Mouse (Mus musculus): ENCODE measurements around the gene Sipa1l1.

Sipa1l1 gene

DNA sequence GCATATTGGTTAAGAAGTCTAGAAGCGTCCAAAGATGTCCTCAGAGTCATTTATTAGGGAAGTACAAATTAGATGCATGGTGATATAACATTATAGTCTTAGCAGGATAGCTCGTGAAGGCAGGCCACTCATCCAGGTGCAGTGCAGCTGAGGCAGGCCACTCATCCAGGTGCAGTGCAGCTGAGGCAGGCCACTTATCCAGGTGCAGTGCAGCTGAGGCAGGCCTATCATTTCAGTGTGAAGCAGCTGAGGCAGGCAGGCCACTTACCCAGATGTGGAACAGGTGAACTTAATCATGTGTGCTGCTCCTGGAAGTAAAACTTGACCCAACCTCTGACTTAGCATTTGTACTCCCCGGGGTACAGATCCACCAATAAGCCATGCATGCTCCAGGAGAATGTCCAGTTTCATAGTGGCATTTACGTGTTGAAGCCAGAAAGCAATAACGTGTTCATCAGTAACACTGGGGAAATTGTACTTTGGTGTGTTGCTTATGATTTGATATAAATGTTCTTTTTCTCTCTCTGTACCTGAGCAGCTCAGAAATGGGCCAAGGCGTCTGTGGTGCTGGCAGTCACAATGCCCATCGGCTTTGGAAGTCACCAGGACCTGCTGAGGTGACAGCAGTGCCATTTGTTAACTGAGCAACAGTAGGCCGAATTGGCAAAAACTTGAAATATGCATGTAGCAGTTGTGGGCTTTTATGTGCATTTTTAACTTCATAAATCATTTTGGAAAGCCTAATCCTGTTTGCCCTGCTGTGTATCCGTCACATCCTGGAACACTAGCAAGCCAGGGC, 129.7 kb downstream of the Sipa1l1 start:
- DNase-seq = peak; percentile 39

DNA sequence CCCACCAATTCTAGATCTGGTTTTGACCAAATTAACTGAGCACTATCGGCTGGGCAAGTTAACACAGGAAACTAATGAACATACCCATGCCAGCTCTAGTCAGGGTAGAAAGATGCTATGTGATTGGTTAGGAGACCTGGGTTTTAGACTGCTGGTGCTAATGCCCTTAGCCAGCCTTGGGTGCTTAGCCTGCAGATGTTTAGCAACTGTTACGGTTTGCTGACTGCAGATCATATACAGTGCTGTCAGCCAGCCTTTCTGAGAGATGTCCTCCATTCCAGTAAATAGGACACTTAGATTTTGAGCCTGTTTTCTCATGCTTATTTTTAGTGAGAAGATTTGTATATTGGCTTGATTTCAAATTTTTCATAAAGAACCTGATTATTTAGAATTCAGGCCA, 135.0 kb downstream of the Sipa1l1 start:
- no peak for DNase-seq

DNA sequence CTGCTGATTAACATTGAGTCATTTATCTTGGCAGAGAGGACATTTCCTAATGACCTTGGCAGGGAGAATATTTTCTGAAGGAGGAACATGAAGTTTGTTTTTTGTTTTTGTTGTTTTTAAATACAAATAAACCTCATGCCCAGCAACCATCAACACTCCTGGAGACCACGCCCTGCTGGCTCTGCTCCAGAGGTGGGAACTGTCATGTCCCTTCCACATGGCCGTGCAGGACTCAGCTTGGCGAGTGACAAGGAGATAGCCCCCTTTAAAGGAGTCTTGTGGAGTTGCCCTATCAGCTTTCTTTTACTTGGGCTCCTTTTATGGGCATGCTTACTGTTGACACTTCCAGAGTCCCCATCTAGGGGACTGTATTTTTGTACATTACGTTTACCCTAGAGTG, 136.9 kb downstream of the Sipa1l1 start:
- no peak for DNase-seq

DNA sequence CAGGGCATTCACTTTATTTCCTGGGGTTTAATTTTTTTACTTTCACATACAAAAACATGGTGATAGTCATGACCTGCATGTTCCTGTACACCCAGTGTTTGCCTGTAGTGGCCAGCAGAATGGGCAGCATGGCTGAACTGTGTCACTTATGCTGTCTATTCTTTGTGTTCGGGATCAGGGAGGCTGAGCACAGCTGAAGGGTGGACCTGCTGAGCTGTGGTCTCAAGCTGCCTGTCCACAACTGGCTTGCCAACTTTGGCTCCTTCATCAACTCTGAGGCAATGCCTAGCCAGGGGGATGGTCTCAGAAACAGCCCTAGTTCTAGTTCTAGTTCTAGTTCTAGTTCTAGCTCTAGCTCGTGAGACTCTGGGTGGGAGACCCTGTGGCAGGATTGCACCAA, 142.5 kb downstream of the Sipa1l1 start:
- no peak for DNase-seq

DNA sequence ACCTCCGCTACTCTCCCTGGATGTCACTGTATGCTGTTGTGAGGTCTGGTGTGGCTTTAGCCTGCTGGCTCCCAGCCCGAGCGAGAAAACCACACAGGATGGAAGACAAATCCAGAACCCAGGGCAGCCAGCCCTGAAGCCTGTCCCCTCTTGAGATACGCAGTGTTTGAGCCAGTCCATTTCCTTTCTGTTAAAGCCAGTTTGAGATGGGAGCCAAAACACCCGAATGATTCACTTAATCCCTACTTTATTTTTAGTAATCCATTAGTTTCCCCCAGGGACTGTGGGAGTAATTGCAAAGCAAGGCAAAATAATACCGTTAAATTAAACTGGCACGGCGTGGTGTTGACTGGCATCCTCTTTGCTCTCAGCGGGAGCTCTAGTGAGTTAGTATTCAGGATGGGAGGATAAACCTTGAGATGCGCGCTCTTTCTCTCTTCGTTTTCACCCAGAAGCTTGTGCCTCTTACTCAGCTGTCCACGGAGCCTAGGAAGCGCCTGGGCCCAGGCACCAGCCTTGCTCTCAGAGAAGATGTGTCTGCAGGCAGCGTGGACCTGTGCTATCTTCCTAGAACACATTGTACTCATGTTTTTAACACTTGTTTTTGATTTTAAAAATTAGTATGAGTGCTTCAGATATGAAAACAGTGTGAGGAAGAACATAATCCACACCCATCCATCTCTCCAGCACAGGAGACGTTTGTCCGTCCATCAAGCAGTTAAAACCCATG, 143.1 kb downstream of the Sipa1l1 start:
- peak; percentile 51 for DNase-seq

DNA sequence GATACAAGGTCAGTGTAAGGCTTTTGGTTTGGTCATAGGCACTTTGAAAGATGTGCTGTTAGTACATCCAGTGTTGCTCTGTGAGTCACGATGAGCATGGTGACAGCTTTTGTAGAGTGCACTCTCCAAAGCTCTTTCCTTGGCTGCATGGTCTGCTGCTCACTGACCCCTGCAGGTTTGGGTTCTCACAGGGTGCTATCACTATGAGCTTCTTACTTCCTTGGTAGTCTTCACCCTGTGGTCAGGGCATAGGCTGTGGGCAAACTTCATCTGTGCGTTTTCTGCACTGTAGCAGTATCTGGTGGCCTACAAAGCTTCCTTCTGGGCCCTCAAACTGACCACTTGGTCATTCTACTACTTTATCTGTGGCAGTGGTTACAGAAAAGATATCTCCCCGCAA, 144.0 kb downstream of the Sipa1l1 start:
- DNase-seq = no peak

DNA sequence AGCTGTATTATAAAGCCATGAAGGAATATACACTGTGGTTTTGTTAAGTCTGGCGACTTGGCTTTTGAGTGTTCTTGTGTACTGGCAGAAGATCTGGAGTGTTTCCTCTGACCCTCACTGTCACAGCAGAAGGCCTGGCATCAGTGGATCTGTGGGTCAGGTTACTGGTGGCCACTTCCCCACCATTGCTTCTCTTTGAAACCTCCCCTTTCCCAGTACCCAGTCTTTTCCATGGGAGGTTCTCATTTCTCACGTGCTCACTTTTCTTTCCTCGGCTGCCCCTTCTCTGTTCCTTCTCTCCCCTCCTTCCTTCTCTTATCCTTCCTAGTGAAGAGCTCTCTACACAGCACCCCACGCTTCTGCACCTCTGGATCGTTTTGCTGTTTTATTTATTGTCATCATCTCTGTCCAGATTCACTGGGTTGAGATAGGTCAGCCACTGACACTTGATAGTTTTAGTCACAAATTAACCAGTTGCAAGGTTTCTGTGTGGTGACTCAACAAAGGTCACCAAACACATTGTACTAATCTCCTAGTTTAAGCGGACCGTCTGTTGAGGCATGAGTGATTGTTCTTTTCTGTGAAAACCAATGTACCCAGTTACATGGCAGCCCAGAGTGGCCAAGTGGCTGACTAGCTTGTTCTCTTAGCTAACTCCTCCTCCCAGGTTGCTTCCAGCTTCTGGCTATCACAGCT, 150.5 kb downstream of the Sipa1l1 start:
- no peak for DNase-seq

DNA sequence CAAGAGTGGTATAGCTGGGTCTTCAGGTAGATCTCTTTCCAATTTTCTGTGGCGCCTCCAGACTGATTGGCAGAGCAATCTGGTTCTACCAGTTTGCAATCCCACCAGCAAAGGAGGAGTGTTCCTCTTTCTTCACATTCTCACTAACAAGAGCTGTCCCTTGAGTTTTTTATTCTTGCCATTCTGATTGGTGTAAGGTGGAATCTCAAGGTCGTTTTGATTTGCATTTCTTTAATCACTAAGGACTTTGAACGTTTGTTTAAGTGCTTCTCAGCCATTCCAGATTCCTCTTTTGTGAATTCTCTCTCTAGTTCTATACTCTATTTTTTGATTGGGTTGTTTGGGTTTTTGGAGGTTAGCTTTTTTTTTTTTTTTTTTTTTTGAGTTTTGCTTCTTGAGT, 151.1 kb downstream of the Sipa1l1 start:
- DNase-seq = no peak

DNA sequence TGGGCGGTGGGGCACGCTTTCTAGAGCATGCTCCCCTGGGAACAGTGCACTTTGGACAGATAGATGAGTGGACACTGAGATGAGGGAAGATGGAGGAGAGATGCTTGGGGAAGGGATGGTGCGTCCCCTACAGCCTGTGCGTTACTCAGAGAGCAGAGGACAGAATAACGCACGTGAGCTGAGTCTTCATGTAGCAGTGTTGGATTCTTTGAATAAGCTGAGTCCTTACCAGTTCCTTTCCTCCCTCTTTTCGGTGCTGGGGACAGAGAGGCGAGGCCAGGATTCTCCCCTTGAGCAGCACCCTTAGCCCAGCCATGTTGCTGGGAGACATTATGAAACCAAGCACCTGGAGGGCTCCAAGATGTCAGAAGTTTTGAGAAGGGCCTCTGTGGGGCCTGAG, 152.3 kb downstream of the Sipa1l1 start:
- DNase-seq = no peak

DNA sequence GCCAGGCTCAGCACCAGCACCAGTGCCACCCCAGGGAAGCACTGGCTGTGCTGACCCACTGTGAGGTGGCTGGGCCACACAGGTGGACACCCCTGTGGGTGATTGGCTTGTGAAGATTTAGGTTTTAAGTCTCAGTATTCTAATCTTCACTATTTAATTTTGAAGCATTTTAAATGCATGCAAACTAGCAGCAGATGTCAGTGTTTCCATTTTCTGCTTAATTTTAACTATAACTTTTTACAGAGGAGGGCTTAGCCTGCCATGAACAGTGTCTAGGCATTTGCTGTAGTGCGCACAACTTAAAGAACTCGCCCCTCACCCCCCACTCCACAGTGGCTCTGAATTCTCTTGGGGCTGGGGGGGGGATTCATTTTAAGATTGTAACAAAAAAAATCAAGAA, 152.7 kb downstream of the Sipa1l1 start:
- DNase-seq = no peak

DNA sequence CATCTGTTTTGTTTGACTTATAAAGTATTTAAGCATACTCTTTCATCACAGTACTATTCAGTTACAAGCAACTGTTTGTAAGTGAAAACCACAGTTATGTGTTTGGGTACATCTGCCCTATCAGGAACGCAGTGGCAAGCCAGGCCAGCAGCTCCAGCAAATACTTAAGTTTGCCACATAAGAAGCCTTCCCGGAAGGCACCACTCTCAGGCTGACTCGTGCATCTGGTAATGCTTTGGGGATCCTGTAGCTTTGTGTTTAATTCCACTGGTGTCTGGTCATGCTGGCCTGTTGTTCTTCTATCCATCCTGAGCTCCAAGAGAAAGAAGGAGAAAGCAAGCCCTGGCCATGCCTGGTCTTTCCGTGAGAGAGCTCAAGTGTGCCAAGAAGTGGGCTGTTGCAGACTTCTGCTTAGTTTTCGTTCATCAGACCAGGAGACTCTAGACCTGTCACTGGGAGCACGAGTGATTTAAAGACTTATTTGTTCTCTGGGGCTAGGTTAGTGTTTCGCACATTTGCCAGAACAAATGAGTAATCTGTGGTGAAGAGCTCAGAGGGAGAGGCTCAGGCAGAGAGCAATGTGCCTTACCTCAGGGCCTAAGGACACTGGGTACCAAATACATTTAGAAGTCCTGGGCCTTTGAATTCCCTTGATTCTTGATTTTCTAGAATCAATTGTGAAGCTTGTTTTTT, 153.8 kb downstream of the Sipa1l1 start:
- DNase-seq = no peak

DNA sequence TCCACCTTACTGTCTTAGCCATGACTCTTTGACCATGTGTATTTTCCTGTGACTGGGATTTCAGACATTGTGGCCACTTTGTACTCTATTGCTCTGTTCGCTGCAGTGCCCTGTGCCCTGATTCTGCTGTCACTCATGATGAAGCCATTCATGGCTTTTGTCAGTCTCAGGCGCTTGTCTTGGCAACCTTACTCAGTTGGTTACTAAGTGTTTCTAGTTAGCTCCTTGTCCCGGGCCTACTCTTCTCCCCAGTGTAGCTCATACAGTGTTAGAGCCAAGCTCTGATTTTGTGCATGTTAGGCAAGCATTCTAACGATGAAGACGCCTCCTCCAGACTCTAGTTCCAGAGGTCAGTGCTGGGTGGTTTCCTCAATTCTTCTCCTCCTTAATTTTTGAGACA, 155.5 kb downstream of the Sipa1l1 start:
- no peak for DNase-seq

DNA sequence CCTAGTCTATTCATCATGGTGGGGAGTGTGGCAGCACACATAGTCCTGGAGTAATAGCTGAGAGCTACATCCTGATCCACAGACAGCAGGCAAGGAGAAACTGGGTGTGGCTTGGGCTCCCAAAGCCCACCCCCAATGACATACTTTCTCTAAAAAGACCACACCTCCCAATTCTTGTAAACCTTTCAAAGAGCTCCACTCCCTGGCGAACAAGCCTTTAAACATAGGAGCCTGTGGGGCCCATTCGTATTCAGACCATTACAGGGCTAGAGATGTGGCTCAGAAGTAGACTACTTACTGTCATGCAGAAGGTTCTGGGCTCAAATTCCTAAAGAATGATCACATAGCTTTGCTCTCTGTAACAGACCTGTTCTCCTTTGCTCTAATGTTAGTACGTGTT, 156.4 kb downstream of the Sipa1l1 start:
- DNase-seq = no peak

DNA sequence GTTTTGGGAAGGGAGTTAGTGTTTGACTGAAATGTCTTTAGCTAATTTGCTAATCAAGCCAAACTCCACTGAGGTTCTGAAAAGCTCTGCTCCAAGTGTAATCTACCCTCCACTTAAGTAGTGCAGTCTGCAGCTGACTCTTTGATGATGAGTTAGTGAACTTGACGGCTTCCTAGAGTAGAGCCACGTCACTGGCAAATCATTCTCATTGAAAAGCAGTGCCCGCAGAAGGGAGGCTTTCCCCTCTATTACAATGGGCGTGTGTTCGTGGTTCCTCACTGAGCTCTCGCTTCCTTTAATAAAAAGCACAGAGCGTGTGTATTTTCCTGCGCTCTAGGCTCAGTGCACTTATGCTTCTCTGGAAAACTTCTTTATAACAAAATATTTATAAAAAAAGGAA, 157.3 kb downstream of the Sipa1l1 start:
- DNase-seq = no peak

DNA sequence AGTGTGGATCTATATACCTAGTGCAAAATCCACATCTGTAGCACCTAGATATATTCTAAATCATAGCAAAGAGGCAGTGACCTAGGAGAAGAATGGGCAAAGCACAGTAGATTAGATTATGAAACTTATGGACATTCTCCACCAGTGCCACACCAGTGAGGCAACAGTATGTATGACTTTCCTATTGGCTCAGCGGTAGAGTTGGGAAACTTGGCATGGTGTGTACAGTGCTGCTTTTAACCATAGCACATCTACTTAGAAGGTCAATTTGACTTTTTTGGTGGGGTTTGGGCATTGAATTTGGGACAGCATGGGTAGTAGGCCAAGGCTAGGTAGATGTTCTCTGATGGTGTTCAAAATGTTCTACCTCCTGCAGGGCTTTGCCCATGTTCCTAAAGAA, 159.0 kb downstream of the Sipa1l1 start:
- no peak for DNase-seq

DNA sequence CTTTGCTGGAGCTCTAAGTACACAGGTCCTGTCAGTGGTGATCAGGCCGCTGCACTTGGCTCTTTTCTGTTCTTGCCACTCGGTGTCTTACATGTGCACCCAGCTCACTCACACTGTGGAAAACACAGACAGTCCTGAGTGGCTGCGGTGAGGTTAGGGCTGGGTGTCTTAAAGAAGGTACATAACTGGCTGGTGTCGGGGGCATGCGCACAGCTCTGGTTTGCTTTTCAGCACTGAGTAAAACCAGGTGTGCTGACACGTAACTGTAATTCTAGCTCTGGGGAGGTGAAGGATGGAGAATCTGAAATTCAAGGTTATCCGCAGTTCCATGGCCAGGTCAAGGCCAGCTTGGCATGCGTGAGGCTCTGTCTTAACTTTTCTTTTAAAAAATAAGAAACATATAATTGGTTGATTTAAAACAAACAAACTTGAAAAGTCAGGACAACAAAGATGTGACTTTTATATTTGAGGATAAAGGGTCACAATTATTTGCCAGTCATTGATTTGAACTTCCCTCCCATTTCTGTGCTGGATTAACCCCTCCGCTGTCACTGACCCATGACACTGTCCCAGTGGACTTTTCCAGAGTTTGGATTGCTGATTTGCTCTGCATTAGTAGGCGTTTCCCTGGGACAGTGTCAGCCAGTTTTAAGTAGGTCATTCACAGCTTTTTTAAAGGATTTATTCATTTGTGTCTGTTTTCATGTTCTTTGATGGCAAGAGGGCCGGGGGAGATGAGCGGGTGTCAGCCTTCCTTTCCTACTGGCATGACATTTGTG, 163.9 kb downstream of the Sipa1l1 start:
- no peak for DNase-seq

DNA sequence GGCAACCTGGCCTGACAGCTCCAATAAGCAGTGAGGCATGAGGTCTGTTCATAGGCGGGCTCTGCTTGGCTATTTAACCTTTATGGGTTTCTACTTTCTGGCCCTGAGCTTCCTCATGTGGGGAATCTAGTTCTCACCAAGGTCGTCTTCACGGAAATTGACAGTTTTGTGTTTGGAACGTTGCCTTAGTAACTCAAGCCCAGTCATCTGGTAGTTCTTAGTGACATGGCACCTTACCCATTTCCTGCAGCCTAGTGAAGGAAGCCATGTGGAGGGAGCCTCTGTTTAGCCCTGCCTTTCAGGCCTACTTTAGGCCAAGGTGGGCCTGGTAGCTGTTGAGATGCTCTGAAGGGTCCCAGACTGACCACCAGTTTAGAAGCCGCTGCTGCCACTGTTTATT, 164.9 kb downstream of the Sipa1l1 start:
- no peak for DNase-seq

DNA sequence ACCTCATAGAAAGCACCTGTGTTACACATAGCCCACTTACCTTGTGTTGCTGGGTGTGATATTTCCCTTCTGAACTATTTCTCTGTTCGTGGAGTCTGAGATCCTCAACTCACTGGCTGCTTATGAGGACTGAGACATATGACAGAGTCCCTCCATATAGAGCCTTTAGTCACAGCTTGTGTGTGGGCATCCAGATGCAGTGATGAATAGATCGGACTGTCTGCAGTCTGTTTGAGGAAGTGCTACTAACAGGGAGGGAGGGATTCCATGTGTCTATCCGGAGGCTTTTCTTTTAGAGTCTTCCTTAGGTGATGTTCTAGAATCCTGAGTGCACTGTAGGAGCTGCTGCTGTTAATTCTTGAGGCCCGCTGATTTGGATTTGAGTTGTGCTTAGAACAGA, 165.4 kb downstream of the Sipa1l1 start:
- no peak for DNase-seq

DNA sequence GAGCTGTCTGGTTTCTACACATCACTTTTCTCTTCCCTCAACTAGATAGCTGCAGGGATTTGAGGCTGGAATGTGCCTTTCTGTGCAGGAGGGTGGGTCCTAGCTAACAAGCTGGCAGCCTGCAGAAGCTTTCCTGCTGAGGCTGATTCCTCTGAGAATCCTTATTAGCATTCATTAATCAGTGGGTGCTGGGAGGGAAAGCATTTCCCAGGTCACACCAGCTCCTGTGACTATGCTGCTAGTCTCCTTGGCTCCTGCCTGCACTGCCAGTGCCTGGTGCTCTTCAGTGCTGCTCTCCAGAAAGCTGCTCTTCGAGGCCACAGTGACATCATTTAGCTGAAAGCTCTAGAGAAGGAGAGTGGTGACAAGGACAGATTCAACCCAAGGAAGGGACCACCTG, 166.0 kb downstream of the Sipa1l1 start:
- no peak for DNase-seq

DNA sequence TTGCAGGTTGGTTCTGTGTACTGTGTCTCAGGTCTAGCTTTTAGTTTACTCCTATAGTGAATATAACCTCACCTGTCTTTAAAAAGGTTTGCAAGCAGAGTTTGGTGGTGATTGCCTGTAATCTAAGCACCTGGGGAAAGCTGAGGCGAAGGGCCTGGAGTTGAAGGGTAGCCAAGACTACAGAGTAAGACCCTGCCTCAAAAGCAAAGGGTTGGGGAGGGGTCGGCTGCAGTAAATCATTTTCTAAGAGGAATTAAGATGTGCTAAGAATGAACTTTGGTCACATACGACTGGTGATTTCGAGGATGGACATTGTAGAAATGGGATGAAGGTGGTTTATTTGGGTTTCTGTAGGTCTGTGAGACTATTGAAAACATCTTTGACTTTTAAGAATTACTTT, 169.4 kb downstream of the Sipa1l1 start:
- DNase-seq = no peak

DNA sequence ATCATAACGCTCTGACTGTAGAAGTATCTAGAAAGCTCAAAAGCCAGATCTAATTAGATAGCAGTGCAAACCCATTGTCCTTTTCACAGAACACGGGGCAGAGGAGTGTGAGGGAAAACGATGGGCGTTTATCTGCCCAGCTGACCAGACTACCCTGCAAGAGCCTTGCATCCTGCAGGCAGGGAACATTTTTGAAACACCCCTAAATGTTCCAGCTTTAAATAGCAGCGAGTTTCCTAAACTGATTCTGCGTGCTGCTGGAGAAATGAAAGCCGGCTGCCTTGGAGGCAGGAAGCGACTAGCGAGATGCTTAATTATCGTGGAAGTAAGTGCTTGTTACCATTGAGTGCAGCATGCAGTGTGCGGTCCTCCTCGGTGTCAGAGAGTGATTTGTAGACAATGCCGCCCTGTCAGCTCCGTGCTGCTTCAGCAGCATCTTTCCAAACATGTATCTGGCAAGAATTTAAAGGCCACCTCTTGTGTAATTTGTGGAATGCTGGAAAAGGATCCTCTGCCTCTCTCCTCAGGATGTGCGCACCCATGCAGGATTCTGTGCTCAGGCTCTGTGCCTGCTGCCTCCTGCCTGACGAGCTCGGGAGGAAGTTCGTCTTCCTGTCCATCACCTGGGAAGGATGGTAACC, 170.2 kb downstream of the Sipa1l1 start:
- peak; percentile 24 for DNase-seq

All from cerebellum, adult 11 months (tissue).